Mouse (Mus musculus) hindbrain, embryonic 11.5 days (tissue): ENCODE measurements around the gene Atp8a1. TPM values are rescaled to one million over a fixed set of nuclear protein-coding genes. Genes with fewer than 3 reads are reported as not detected.

ENCODE experiments used
- ATAC-seq: fragments of 200-750 bp; cut with Nextera tagmentation; 2 replicates; pipeline ENCODE4 v1.8.0; 2017; ENCODE audit warnings: mild to moderate bottlenecking, moderate TSS enrichment, moderate library complexity; ENCODE audit not compliant: low FRiP score
- DNase-seq: peaks from one replicate; pipeline ENCODE4 v3.0.0-alpha.2; 2015; ENCODE audit warnings: low spot score
- H3K27ac ChIP-seq: fragments of 300-500 bp; sonication (generic); 2 replicates; pipeline ENCODE4 v1.5.1; 2014; ENCODE audit warnings: mild to moderate bottlenecking, low read depth, low read length
- H3K27me3 ChIP-seq: fragments of 300-500 bp; sonication (generic); 2 replicates; pipeline ENCODE4 v1.6.1; 2014; ENCODE audit warnings: mild to moderate bottlenecking, low read length, moderate library complexity, mixed read lengths; ENCODE audit not compliant: control insufficient read depth, insufficient read depth
- H3K36me3 ChIP-seq: fragments of 300-500 bp; sonication (generic); 2 replicates; pipeline ENCODE4 v1.6.1; 2014; ENCODE audit warnings: mild to moderate bottlenecking, low read length, moderate library complexity, mixed read lengths; ENCODE audit not compliant: control insufficient read depth, insufficient read depth
- H3K4me1 ChIP-seq: fragments of 300-500 bp; sonication (generic); replicated peaks from 2 replicates; pipeline ENCODE4 v1.6.1; 2014; ENCODE audit warnings: low read length, mixed read lengths; ENCODE audit not compliant: control insufficient read depth, insufficient read depth
- H3K4me2 ChIP-seq: fragments of 300-500 bp; sonication (generic); replicated peaks from 2 replicates; pipeline ENCODE4 v1.6.1; 2014; ENCODE audit warnings: mild to moderate bottlenecking, low read depth, low read length
- H3K4me3 ChIP-seq: fragments of 300-500 bp; sonication (generic); 2 replicates; pipeline ENCODE4 v1.5.1; 2014; ENCODE audit warnings: low read depth, low read length
- H3K9ac ChIP-seq: fragments of 300-500 bp; sonication (generic); 2 replicates; pipeline ENCODE4 v1.6.1; 2014; ENCODE audit warnings: low read depth, low read length
- H3K9me3 ChIP-seq: fragments of 300-500 bp; sonication (generic); 2 replicates; pipeline ENCODE4 v1.6.1; 2016; ENCODE audit warnings: low read length; ENCODE audit not compliant: control insufficient read depth
- whole genome bisulfite sequencing: fragments of 180-500 bp; shearing (Covaris S2); extraction: QIAGEN DNeasy Blood & Tissue Kit; methylation state at CpG from one replicate; pipeline ENCODE4 v1.1.7; 2014; 5-methylcytosine and 5-hydroxymethylcytosine counted together
- polyA plus RNA-seq: library from polyadenylated mRNA; unstranded; fragments of >200 nt; fragmentation: Nextera tagmentation; extraction: Ambion mirVana; gene quantifications from 2 replicates; pipeline ENCODE4 v1.2.1, GENCODE M21; 2014

Gene Atp8a1
- polyA plus RNA-seq, 1 experiment from 2014 or later, result 24.8 TPM

DNA sequence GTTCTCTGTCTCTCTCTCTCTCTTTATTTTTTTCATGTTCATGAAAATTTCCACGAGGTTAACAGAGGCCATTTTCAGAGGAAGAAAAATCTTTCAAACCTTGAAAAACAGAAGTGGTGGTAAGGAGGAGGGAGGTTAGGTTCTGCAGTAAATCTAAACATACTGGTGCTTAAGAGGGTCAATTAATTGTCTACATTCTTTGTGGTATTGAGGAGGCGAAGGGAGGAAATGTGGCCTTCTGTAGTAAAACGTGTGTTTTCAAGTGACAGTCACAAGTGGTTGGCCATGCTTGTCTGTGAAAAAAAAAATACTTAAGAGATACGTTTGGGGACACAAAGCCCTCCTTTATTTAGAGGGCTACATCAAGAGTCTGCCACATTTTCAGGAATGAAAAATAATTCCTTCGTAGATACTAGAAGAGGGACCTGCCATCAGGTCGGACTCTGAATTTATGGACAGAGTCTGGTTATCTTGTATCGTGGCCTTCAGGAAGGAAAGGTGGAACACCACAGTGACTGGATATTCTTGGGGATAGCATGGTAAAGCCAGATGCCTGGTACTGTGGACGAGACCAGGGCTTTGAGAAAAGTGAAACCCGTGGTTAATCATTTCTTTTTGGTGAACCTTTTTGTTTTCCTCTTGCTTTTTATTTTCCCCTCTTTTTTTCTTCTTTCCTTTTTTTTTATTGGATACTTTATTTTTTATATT is 113.5 kb downstream of the Atp8a1 start:
- DNase-seq, result no peak
- WGBS, result 79% methylated on average over 9 of the region's 9 CpGs
- no peaks in the 10 kb centered on the region for H3K27me3 ChIP-seq
- no peaks in the 10 kb centered on the region for H3K36me3 ChIP-seq
- H3K4me2 ChIP-seq, result no peak overlapping the region
- H3K27ac ChIP-seq, result no peak overlapping the region
- no peak overlapping the region for H3K9ac ChIP-seq
- no peaks in the 10 kb centered on the region for H3K4me1 ChIP-seq
- no peaks in the 10 kb centered on the region for H3K9me3 ChIP-seq
- H3K4me3 ChIP-seq, result no peak overlapping the region
- no peak for ATAC-seq

DNA sequence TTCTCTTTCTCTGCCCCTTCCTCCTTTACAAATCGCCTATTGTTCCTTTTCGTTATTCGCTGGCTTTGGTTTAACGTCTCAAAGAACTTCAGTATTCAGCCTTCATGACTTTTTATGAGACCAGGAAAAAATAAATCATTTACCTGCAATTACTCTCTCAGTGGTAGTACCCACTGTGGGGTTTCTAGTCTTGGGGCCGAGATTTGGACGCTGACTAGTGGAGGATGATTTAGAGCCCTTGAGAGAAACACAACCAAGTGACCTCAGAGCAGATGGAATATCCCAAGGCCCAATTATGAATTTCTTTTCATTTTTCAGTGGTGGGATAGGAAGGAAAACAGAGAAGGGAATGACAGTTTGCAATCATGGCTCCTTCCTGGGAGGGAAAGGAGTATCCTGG is 114.1 kb downstream of the Atp8a1 start:
- no peak overlapping the region for H3K9ac ChIP-seq
- H3K4me1 ChIP-seq, result no peaks in the 10 kb centered on the region
- H3K4me2 ChIP-seq, result no peak overlapping the region
- H3K4me3 ChIP-seq, result no peak overlapping the region
- WGBS, result 75% methylated on average over 6 of the region's 6 CpGs
- H3K9me3 ChIP-seq, result no peaks in the 10 kb centered on the region
- no peak overlapping the region for H3K27ac ChIP-seq
- DNase-seq (no peak), ATAC-seq (no peak)
- H3K36me3 ChIP-seq, result no peaks in the 10 kb centered on the region
- H3K27me3 ChIP-seq, result no peaks in the 10 kb centered on the region

DNA sequence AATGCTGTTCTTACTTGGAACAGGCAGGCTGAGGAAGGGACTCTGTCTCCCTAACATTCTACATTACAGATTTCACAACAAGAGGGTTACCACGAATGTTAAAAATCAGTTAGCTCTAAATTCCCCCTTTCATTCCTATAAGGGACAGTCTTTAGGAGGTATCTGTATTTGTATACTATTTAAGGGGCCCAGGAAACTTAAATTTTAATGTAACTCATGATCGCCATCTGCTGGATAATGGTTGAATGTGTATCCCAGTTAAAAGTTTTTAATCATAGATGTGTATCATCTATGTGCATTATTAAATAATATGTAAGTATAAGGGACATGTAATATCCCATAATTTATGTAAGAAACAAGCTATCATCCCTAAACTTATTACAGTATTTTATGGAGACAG is 119.5 kb downstream of the Atp8a1 start:
- H3K9me3 ChIP-seq, result no peaks in the 10 kb centered on the region
- H3K27me3 ChIP-seq, result no peaks in the 10 kb centered on the region
- WGBS, result 15% methylated on average over 2 of the region's 2 CpGs
- H3K4me3 ChIP-seq, result no peak overlapping the region
- no peaks in the 10 kb centered on the region for H3K36me3 ChIP-seq
- ATAC-seq (no peak), DNase-seq (peak; percentile 49)
- H3K4me1 ChIP-seq, result no peaks in the 10 kb centered on the region
- H3K27ac ChIP-seq, result no peak overlapping the region
- no peak overlapping the region for H3K4me2 ChIP-seq
- no peak overlapping the region for H3K9ac ChIP-seq

- H3K36me3 ChIP-seq, result no peaks in the 10 kb centered on the region
- no peaks in the 10 kb centered on the region for H3K9me3 ChIP-seq
- no peak overlapping the region for H3K4me3 ChIP-seq
- H3K4me2 ChIP-seq, result no peak overlapping the region
- DNase-seq, result no peak
- WGBS, result 86% methylated on average over 13 of the region's 13 CpGs
- ATAC-seq, result no peak
- no peak overlapping the region for H3K27ac ChIP-seq
- no peaks in the 10 kb centered on the region for H3K4me1 ChIP-seq
- H3K9ac ChIP-seq, result no peak overlapping the region
- no peaks in the 10 kb centered on the region for H3K27me3 ChIP-seq
These were observed 120.4 kb downstream of the Atp8a1 start for GRCm38 (mm10) chr5:67726810-67727209.

GRCm38 (mm10) chr5:67701641-67702040 is 145.6 kb downstream of the Atp8a1 start:
- Histone ChIP-seq H3K4me2 (no peak overlapping the region), H3K4me1 (no peaks in the 10 kb centered on the region), H3K9ac (no peak overlapping the region), H3K27me3 (no peaks in the 10 kb centered on the region), H3K27ac (no peak overlapping the region), H3K36me3 (no peaks in the 10 kb centered on the region), H3K9me3 (no peaks in the 10 kb centered on the region), H3K4me3 (no peak overlapping the region)
- ATAC-seq (no peak), DNase-seq (no peak)
- 97% methylated on average over 7 of the region's 7 CpGs for WGBS

GRCm38 (mm10) chr5:67699418-67699817 is 147.8 kb downstream of the Atp8a1 start:
- WGBS, result 85% methylated on average over 1 of the region's 1 CpGs
- Histone ChIP-seq H3K27me3 (no peaks in the 10 kb centered on the region), H3K9me3 (no peaks in the 10 kb centered on the region), H3K4me2 (no peak overlapping the region), H3K4me3 (no peak overlapping the region), H3K36me3 (no peaks in the 10 kb centered on the region), H3K4me1 (no peaks in the 10 kb centered on the region), H3K27ac (no peak overlapping the region), H3K9ac (no peak overlapping the region)
- ATAC-seq (no peak), DNase-seq (no peak)

GRCm38 (mm10) chr5:67698176-67698575 is 149.1 kb downstream of the Atp8a1 start:
- H3K4me1 ChIP-seq, result no peaks in the 10 kb centered on the region
- ATAC-seq, result no peak
- no peaks in the 10 kb centered on the region for H3K9me3 ChIP-seq
- H3K4me3 ChIP-seq, result no peak overlapping the region
- H3K9ac ChIP-seq, result no peak overlapping the region
- no peak for DNase-seq
- H3K4me2 ChIP-seq, result no peak overlapping the region
- no peaks in the 10 kb centered on the region for H3K36me3 ChIP-seq
- no peaks in the 10 kb centered on the region for H3K27me3 ChIP-seq
- H3K27ac ChIP-seq, result no peak overlapping the region
- WGBS, result 95% methylated on average over 3 of the region's 3 CpGs

- Histone ChIP-seq H3K9me3 (no peaks in the 10 kb centered on the region), H3K9ac (no peak overlapping the region), H3K4me2 (no peak overlapping the region), H3K27ac (0 out of 2 replicates have a peak overlapping the region, but pooled peaks have one; percentile 1), H3K27me3 (no peaks in the 10 kb centered on the region), H3K4me1 (no peaks in the 10 kb centered on the region), H3K36me3 (no peaks in the 10 kb centered on the region), H3K4me3 (no peak overlapping the region)
- peak; percentile 27 for DNase-seq
- peak; percentile 57; the same call in 1 of the 2 replicates for ATAC-seq
- WGBS, result 16% methylated on average over 12 of the region's 12 CpGs
These were observed 150.3 kb downstream of the Atp8a1 start for GRCm38 (mm10) chr5:67696741-67697596.
